ENCODE assay signal across 8 mouse cellular contexts in genomic region chr7:68102456-68103177, GRCm38 (mm10).
DNase-seq lines count a peak whose midpoint lies in the region; ATAC-seq and TF ChIP-seq lines count a peak whose summit lies in the region.

No protein-coding gene starts in this region.

- no peaks in the 10 kb centered on the region for H3K36me3 ChIP-seq in lung, embryonic 14.5 days (ENCODE audit: insufficient read depth)

- no peaks in the 10 kb centered on the region for H3K27me3 ChIP-seq in lung, embryonic 14.5 days (ENCODE audit: insufficient read depth, low read length)

- no peak overlapping the region for H3K4me2 ChIP-seq in lung, embryonic 14.5 days

- 47% methylated on average over 15 of the region's 15 CpGs for WGBS in lung, embryonic 14.5 days
- 43% methylated on average over 15 of the region's 15 CpGs for WGBS in lung, adult 2 months

- 0 out of 2 replicates have a peak, but pooled peaks have one; percentile 35 for ATAC-seq in lung, embryonic 14.5 days (ENCODE audit: insufficient read depth)
- peak; percentile 78 for ATAC-seq in inflammation-experienced regulatory T-cells, adult 6 months

- no peak for TF ChIP-seq CTCF in lung, embryonic 14.5 days (IDR thresholded peaks at IDR 0.05; ENCODE audit: low read depth)
- no peak for TF ChIP-seq CTCF in lung, adult 2 months (IDR thresholded peaks at IDR 0.05; ENCODE audit: insufficient read depth, low read length)

- no peaks in the 10 kb centered on the region for H3K9me3 ChIP-seq in lung, embryonic 14.5 days (ENCODE audit: low read depth, low read length)

- DNase-seq in adrenal gland, adult (ENCODE audit: inconsistent age in 2 of 2, low spot score in 1 of 2), result peak; percentile 56 to 82
- no peak for DNase-seq in adrenal gland, adult 18-20 months (ENCODE audit: low spot score in 2 of 2)
- peak; percentile 72 for DNase-seq in lung, embryonic 14.5 days
- no peak for DNase-seq in lung, adult 2 months
- peak; percentile 66 for DNase-seq in lung, postnatal 36 days
- DNase-seq in retina, postnatal 1 day, result no peak

- H3K9ac ChIP-seq in lung, embryonic 14.5 days, result no peak overlapping the region

- no peak overlapping the region for H3K4me3 ChIP-seq in lung, embryonic 14.5 days (ENCODE audit: low read depth, low read length)
- H3K4me3 ChIP-seq in lung, adult 2 months (replicated peaks; ENCODE audit: extremely low read depth, low read depth, low read length), result no peak overlapping the region
- H3K4me3 ChIP-seq in brown adipose tissue, adult 24 weeks (ENCODE audit: insufficient read depth, low read depth, low read length), result peak overlapping the region; percentile 16; the same call in 1 of the 2 replicates

- no peak for TF ChIP-seq POLR2A in lung, adult 2 months (IDR thresholded peaks at IDR 0.05; ENCODE audit: borderline replicate concordance, extremely low read depth, low read depth, low read length)

- peaks cover 32% of the 10 kb centered on the region for H3K4me1 ChIP-seq in lung, embryonic 14.5 days (ENCODE audit: insufficient read depth)
- peaks cover 3% of the 10 kb centered on the region; the same call in 1 of the 2 replicates for H3K4me1 ChIP-seq in lung, adult 2 months (ENCODE audit: control insufficient read depth, insufficient read depth, low read length)
- H3K4me1 ChIP-seq in brown adipose tissue, adult 24 weeks (ENCODE audit: control insufficient read depth, insufficient read depth, insufficient read length, low read length), result peaks cover 9% of the 10 kb centered on the region; the same call in 1 of the 2 replicates

- H3K27ac ChIP-seq in lung, embryonic 14.5 days (ENCODE audit: low read depth), result peak overlapping the region; percentile 48; the same call in 1 of the 2 replicates
- H3K27ac ChIP-seq in brown adipose tissue, adult 24 weeks (replicated peaks; ENCODE audit: low read depth, low read length), result peak overlapping the region; percentile 45

Comparison
In these comparisons a context has a peak if more than half of its experiments do, and no peak if none do; other contexts are left out.
1. DNase-seq: peak in adrenal gland, adult (2 of 2), lung, embryonic 14.5 days (single experiment) and lung, postnatal 36 days (single experiment); none in adrenal gland, adult 18-20 months (0 of 2), lung, adult 2 months (single experiment) and retina, postnatal 1 day (single experiment).